Mouse (Mus musculus) CH12.LX (cell line): ENCODE results near the gene Uts2b. TPM values are rescaled to one million over a fixed set of nuclear protein-coding genes. Genes with fewer than 3 reads are reported as not detected.

Experiments used
- DNase-seq: peaks from one replicate; pipeline ENCODE4 v3.0.0-alpha.2; 2013; ENCODE audit errors: extremely low read depth
- H3K27ac ChIP-seq: 2 replicates; pipeline ENCODE4 v1.5.1; 2012; ENCODE audit warnings: low read depth, mild to moderate bottlenecking, control low read depth, moderate library complexity; ENCODE audit not compliant: insufficient read depth
- H3K27me3 ChIP-seq: replicated peaks from 2 replicates; pipeline ENCODE3; 2012; ENCODE audit warnings: inconsistent platforms
- H3K36me3 ChIP-seq, 2 experiments: replicated peaks in 1 of 2; 2 replicates each; pipeline versions ENCODE3 to v1.6.1; 2012; ENCODE audit warnings: inconsistent platforms in 1 of 2, low read length in 1 of 2, mild to moderate bottlenecking in 1 of 2, mixed read lengths in 1 of 2, moderate library complexity in 1 of 2; ENCODE audit not compliant: control insufficient read depth in 1 of 2, insufficient read depth in 1 of 2
- H3K4me1 ChIP-seq, 2 experiments: 2 replicates each; pipeline ENCODE4 v1.6.1; 2012; ENCODE audit warnings: inconsistent platforms in 1 of 2, moderate library complexity in 1 of 2; ENCODE audit not compliant: insufficient read depth in 2 of 2, control insufficient read depth in 1 of 2
- H3K4me2 ChIP-seq: 2 replicates; pipeline ENCODE4 v1.6.1; 2012; ENCODE audit warnings: low read depth, mild to moderate bottlenecking, control low read depth; ENCODE audit not compliant: poor library complexity, insufficient read depth, severe bottlenecking
- H3K4me3 ChIP-seq, 3 experiments: fragments of 150-350 bp in 1 of 3; sonication (generic) in 1 of 3; replicated peaks in 1 of 3; 2 replicates each; pipeline versions ENCODE3 to v1.5.1; 2011 to 2012; ENCODE audit warnings: low read depth in 2 of 3, low read length in 2 of 3, mild to moderate bottlenecking in 2 of 3, moderate library complexity in 2 of 3, control low read depth in 1 of 3, improper control_type of control experiment in 1 of 3, inconsistent platforms in 1 of 3, mixed read lengths in 1 of 3; ENCODE audit not compliant: poor library complexity in 1 of 3
- H3K79me2 ChIP-seq: replicated peaks from 2 replicates; pipeline ENCODE4 v1.6.1; 2012; ENCODE audit warnings: mild to moderate bottlenecking, moderate library complexity; ENCODE audit not compliant: control insufficient read depth, poor library complexity, insufficient read depth, severe bottlenecking; ENCODE audit errors: extremely low read depth
- H3K9ac ChIP-seq: 2 replicates; pipeline ENCODE4 v1.6.1; 2012; ENCODE audit warnings: low read depth, mild to moderate bottlenecking, control low read depth, moderate library complexity; ENCODE audit not compliant: insufficient read depth
- H3K9me3 ChIP-seq: replicated peaks from 2 replicates; pipeline ENCODE3; 2012; ENCODE audit warnings: low read length, inconsistent platforms, mixed read lengths
- CHD1 ChIP-seq: IDR thresholded peaks from 2 replicates; pipeline ENCODE4 v1.6.1; 2012; ENCODE audit warnings: low read depth, low read length, improper control_type of control experiment, inconsistent platforms
- CTCF ChIP-seq, 2 experiments: IDR thresholded peaks in 1 of 2; conservative IDR thresholded peaks in 1 of 2; 2 replicates each; pipeline ENCODE4 v1.5.1; 2011 to 2012; ENCODE audit warnings: low read depth in 2 of 2, low read length in 2 of 2, improper control_type of control experiment in 1 of 2, inconsistent platforms in 1 of 2, mild to moderate bottlenecking in 1 of 2, moderate library complexity in 1 of 2
- E2F4 ChIP-seq: IDR thresholded peaks from 2 replicates; pipeline ENCODE4 v1.6.1; 2011; ENCODE audit warnings: low read depth, low read length, improper control_type of control experiment; ENCODE audit not compliant: insufficient replicate concordance
- HCFC1 ChIP-seq: IDR thresholded peaks from 2 replicates; pipeline ENCODE4 v1.6.1; 2012; ENCODE audit warnings: low read depth, mild to moderate bottlenecking, inconsistent platforms, low read length, improper control_type of control experiment
- IRF4 ChIP-seq: IDR thresholded peaks from 2 replicates; pipeline ENCODE4 v1.6.1; 2014; ENCODE audit warnings: low read depth, mild to moderate bottlenecking, inconsistent platforms, low read length, improper control_type of control experiment
- JUND ChIP-seq: conservative IDR thresholded peaks from 2 replicates; pipeline ENCODE4 v1.6.1; 2011; ENCODE audit warnings: low read depth, low read length, improper control_type of control experiment
- MAZ ChIP-seq: IDR thresholded peaks from 2 replicates; pipeline ENCODE4 v1.6.1; 2012; ENCODE audit warnings: low read depth, mild to moderate bottlenecking, inconsistent platforms, low read length, improper control_type of control experiment, moderate library complexity
- PAX5 ChIP-seq: IDR thresholded peaks from 2 replicates; pipeline ENCODE4 v1.6.1; 2012; ENCODE audit warnings: low read length, inconsistent platforms, mixed read lengths
- POLR2A ChIP-seq: IDR thresholded peaks from 2 replicates; pipeline ENCODE4 v1.6.1; 2011; ENCODE audit warnings: low read depth, mild to moderate bottlenecking, improper control_type of control experiment, low read length
- POLR2AphosphoS2 ChIP-seq: IDR thresholded peaks from 2 replicates; pipeline ENCODE4 v1.6.1; 2011; ENCODE audit warnings: low read depth, low read length, improper control_type of control experiment
- RAD21 ChIP-seq: IDR thresholded peaks from 2 replicates; pipeline ENCODE4 v1.6.1; 2011; ENCODE audit warnings: low read depth, mild to moderate bottlenecking, low read length, improper control_type of control experiment, moderate library complexity
- SIN3A ChIP-seq: IDR thresholded peaks from 2 replicates; pipeline ENCODE4 v1.6.1; 2012; ENCODE audit warnings: low read length, improper control_type of control experiment, inconsistent platforms
- SMC3 ChIP-seq: IDR thresholded peaks from 2 replicates; pipeline ENCODE4 v1.6.1; 2011; ENCODE audit warnings: low read depth, low read length, improper control_type of control experiment
- TBP ChIP-seq: conservative IDR thresholded peaks from 2 replicates; pipeline ENCODE4 v1.6.1; 2011; ENCODE audit warnings: low read depth, low read length, improper control_type of control experiment
- UBTF ChIP-seq: IDR thresholded peaks from 2 replicates; pipeline ENCODE4 v1.6.1; 2012; ENCODE audit warnings: low read depth, mild to moderate bottlenecking, inconsistent platforms, low read length, improper control_type of control experiment, moderate library complexity
- USF1 ChIP-seq: IDR thresholded peaks from 2 replicates; pipeline ENCODE4 v1.6.1; 2014; ENCODE audit warnings: low read depth, mild to moderate bottlenecking, inconsistent platforms, low read length, improper control_type of control experiment
- ZKSCAN1 ChIP-seq: IDR thresholded peaks from 2 replicates; pipeline ENCODE4 v1.6.1; 2012; ENCODE audit warnings: low read depth, inconsistent platforms, low read length, improper control_type of control experiment, borderline replicate concordance
- dilution Hi-C: fragments of 300-500 bp; cut with MboI; formaldehyde crosslinking; loops from 2 replicates; pipeline ENCODE4 v1.14.3; 2020; ENCODE audit warnings: low sequenced_read_pairs; ENCODE audit not compliant: extremely low pct_unique_long_range_greater_than_20kb, extremely low pct_ligation_motif_present
- in situ Hi-C: fragments of 300-500 bp; cut with MboI; formaldehyde crosslinking; loops from 3 replicates; pipeline ENCODE4 v1.14.3; 2019; ENCODE audit warnings: low sequenced_read_pairs, low pct_ligation_motif_present, low pct_unique_long_range_greater_than_20kb, mixed read lengths
- polyA plus RNA-seq: library from polyadenylated mRNA; unstranded; fragments of >175 nt; gene quantifications from 2 replicates; pipeline ENCODE4 v1.2.1, GENCODE M21; 2012; ENCODE audit warnings: low read depth; ENCODE audit not compliant: insufficient read length
- total RNA-seq, 2 experiments: library from RNA; depleted of rRNA; stranded (reverse); fragments of 300-350 nt in 1 of 2; fragments of >200 nt in 1 of 2; gene quantifications; 2 replicates each; pipeline ENCODE4 v1.2.3; 2012 to 2014

Uts2b gene
- total and polyA plus RNA-seq, 3 experiments: 0.38 to 0.51 TPM; not detected in 1

GRCm38 (mm10) chr16:27370700-27371099 is 661 bp upstream of the Uts2b start:
- no peaks in the 10 kb centered on the region for H3K36me3 ChIP-seq
- H3K79me2 ChIP-seq: no peaks in the 10 kb centered on the region
- TF ChIP-seq CTCF (conservative IDR thresholded peaks at IDR 0.05 in 1 of 2, IDR thresholded peaks at IDR 0.05 in 1 of 2; ENCODE audit: low read depth in 2 of 2, low read length in 2 of 2): no peak
- no peak for TF ChIP-seq TBP
- no peak for TF ChIP-seq JUND
- TF ChIP-seq SMC3: no peak
- TF ChIP-seq CHD1: no peak
- TF ChIP-seq USF1: no peak
- no peak for TF ChIP-seq IRF4
- no peak overlapping the region for H3K4me3 ChIP-seq
- H3K4me1 ChIP-seq: peaks cover 18 to 34% of the 10 kb centered on the region in 2 experiments; a peak in 3 of 4 replicates
- H3K9me3 ChIP-seq: no peaks in the 10 kb centered on the region
- dilution Hi-C loops (no loop called here), in situ Hi-C loops (no loop called here)
- H3K27me3 ChIP-seq: no peaks in the 10 kb centered on the region
- H3K4me2 ChIP-seq: no peak overlapping the region
- no peak overlapping the region for H3K27ac ChIP-seq
- H3K9ac ChIP-seq: no peak overlapping the region
- no peak for DNase-seq

GRCm38 (mm10) chr16:27360059-27360458 is 10.0 kb downstream of the Uts2b start:
- H3K9me3 ChIP-seq: no peaks in the 10 kb centered on the region
- no peaks in the 10 kb centered on the region for H3K79me2 ChIP-seq
- H3K9ac ChIP-seq: no peak overlapping the region
- no peaks in the 10 kb centered on the region for H3K27me3 ChIP-seq
- DNase-seq: no peak
- TF ChIP-seq POLR2AphosphoS2 (no peak), PAX5 (no peak), POLR2A (no peak), USF1 (no peak), UBTF (no peak), MAZ (no peak), HCFC1 (no peak), ZKSCAN1 (no peak), RAD21 (no peak), E2F4 (no peak), SIN3A (no peak)
- H3K4me1 ChIP-seq: peaks cover 6 to 17% of the 10 kb centered on the region in 2 experiments
- dilution Hi-C loops: no loop called here
- H3K27ac ChIP-seq: no peak overlapping the region
- H3K4me3 ChIP-seq: no peak overlapping the region
- H3K36me3 ChIP-seq: no peaks in the 10 kb centered on the region
- H3K4me2 ChIP-seq: no peak overlapping the region
- in situ Hi-C loops: no loop called here
